Mouse (Mus musculus): ENCODE data around the gene S1pr5.

DNA sequence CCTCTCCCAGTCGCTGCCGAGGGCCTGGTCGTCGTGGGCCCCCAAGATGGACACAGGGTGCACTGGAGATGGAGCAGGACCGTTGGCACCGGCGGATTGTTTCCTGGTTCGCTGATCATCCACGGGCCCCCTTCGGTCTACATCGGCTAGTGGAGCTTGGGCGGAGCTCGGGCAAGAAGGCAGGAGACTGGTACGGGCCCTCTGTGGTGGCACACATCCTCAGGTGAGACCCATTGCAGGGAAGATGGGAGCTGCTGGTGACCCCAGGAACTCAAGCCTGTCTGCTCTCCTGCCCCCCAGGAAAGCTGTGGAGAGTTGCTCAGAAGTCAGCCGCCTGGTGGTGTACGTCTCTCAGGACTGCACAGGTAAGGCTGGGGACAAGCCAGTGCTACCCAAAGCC lies 20.1 kb upstream of the S1pr5 start:
- TF ChIP-seq POLR2A (IDR thresholded peaks at IDR 0.05; ENCODE audit: extremely low read depth, insufficient read depth, low read length) = no peak
- TF ChIP-seq CTCF (IDR thresholded peaks at IDR 0.05; ENCODE audit: extremely low read depth, insufficient read depth, low read length) = no peak

Data from cortical plate, adult 2 months (tissue).